Mouse (Mus musculus) CH12F3 (cell line): ENCODE measurements around the gene Rnf114.

Experiments
- in situ Hi-C: fragments of 300-500 bp; cut with MboI; formaldehyde crosslinking; loops from 2 replicates; pipeline ENCODE4 v1.14.3; 2020; ENCODE audit warnings: low sequenced_read_pairs

The Rnf114 gene

DNA sequence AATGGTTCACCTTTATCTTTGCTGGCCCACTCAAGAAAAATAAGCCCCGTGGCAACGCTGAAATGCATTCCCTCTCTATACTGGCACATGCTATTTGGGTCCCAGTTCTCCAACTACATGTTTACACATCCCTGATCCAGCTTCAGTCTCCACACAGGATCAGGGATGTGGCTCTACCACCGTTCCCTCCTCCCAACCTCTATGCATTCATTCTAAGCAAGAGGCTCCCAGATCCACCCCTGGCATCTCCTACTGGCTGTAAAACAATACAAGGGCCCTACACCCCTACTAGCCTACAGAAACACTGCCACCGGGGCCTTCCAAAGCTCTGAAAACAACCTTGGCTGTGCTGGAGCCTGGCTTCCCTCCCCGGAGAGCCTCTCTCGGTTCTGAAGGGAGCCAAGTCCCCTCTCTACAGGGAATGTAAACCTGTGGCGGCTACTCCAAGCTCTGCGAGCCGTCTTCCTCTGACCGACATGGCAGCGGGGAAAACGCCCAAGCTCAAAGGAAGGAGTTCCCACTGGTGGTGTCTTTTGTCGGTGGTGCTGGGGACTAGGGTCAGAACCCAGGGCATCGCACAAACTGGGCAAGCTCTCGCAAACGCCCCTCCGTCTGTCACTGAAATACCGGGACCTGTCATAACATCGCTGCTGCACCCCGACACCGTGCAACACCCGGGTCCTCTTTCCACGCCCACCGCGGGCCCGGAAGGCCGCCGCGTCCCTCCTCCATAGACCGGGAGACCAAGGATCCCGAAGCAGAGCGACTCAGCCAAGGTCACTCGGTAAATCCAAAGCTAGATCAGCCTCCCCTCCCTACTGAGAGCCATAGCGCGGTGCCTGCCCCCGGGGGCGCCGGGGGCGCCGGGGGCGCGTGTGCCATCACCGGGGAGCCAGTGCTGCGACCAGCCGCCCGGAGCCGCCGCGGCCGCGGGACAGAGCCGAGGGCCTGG, at the start of gene Rnf114:
TSS of gene Rnf114 (plus strand) at position 889 of the 952 bp plus-strand sequence.
- in situ Hi-C loops, result no loop called here

DNA sequence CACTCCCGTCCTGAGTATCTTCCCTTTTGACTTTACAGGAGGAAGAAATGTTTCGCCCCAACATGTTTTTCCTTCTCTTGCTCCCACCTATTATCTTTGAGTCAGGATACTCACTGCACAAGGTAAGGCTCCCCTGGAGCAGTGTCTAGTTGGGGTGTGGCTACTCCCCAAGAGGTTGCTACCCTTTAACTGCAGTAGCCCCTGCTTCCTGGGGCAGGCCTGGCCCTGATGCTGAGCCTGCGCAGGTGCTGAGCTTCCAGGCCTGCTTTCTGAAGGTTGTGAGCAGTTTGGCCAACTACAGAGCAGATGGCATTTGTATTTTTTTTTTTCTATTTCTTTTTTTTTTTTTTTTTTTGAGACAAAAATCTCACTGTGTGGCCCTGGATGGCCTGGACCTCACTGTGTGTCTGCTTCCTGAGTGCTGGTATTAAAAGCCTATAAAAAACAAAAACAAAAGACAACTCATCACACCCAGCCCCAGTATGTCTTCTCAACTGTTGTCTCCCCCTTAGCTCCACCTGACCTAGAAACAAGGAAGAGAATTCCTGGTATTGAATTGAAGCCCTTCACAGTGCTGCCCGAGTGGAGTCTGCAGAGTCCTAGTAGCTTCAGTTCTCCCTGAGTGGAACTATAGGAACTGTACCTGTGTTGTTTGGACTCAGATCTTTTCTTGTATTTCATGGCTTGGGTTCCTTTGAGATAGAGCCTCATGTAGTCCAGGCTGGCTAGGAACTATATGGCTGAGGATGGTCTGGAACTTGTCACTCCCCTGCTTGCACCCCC, 48.8 kb upstream of the Rnf114 start:
- in situ Hi-C loops, result no loop called here

DNA sequence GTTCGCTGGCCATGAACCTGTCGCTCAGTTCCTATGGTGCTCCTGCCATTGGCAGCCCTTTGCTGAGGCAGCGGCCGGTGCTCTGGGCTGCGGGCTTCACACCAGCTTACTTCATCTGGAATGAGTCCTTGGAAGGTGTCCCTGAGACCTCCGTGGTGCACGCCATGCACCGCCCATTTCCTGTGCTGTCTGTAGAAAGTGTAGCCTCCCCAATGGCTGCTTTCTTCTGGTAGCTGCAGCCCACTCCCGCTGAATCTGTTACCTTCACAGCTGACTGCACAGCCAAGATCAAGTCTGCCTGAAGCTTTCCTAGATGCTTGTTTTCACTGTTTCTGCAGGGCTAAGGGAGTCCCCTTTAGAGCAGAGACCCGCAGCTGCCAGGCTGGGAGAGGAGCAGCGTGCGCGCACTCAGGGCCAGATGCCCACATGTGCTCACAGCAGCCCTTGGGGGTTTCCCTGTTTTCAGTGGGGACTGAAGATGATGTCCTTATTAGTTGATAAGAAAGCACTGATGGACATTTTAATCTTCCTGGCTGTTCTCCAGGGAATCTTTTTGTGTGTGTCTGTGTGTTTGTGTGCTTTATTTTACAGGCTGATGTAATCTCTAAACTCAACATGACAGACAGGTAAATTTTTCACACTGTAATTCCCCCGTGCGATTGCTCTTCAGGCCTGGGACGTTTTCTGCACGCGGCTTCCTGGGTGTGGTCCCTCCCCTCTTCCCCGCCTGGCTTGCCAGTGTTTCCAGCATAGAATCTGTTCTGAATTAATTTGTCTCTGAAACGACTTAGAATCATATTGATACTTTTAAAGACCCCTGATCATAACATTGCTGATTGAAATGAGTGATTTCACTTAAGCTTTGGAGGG, 46.3 kb upstream of the Rnf114 start:
- in situ Hi-C loops, result no loop called here

DNA sequence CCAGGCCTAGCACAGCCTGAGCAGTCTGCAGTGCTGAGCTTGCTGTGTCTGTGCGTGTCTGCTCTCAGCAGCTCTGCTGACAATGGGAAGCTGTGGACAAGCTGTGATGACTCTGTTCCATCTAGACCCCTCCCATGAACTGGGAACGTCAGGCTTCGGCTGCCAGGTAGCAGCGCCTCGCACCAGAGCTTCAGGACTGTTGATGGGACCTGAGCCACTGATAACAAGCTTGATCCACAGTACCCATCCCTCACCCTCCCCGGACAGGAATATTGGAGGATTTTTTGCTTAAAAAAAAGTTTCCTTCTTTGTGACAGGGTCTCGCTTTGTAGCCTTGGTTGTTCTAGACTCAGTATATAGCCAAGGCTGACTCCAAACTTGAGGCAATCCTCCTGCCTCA, 45.2 kb upstream of the Rnf114 start:
- in situ Hi-C loops, result no loop called here

DNA sequence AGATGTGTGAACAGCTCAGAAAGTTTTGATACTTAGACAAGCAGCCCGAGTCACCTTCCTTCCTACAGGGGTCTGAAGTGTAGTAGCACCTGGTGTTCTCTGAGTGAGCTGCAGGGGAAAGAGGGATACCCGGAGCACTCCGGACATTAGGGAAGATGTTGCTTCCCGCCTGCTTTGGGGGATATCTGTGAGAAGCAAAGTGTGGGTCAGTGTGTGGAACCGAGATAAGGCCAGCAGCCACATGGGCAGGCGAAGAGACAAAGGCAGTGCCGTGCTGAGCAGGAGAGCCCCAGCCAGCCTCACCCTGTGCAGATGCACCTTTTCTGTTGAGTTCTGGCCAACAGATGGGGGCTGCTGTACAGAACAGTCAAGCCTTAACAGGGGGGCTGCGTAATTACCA, 44.8 kb upstream of the Rnf114 start:
- in situ Hi-C loops, result no loop called here

DNA sequence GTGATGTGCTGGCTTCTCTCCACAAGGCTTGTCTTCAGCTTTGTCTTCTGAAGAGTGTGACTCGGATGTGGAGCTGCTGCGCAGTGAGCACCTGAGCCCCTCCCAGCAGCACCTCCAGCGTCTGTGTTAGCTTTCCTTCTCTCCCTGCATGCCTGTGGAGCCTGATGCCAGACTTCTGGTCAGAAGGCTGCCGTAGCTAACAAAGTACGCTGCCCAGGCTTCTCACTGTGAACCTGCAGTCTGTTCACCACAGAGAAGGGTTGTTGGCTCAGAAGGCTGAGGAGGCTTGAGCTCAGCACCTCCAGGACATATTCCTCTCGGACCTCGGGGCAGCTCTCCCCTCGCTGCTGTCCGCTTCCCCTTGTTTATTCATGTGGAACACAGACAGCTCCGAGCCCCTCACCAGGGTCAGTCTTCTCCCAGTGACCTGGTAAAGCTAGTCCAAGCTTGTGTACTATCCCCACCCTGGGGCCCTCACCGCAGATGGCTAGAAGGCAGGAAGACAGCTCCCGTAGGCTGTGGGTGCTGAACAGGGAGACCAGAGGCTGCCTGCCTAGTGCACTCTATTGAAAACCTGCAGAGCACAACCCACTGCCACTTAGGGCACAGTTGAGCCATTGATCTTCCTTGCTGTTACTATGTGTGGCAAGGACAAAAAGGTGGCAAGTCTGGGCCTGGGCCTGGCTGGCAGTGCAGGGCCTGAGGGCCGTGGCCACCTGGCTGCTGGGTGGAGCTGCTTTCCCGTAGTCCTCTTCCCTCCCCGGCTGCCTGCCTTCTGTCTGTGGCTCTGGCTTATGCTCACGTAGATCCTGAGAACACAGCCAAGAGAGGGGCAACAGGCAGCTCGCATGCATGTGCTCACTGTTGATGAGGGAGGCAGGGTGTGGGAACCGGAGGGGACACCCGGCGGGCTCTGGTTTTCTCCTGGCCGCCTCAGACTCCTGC, 42.8 kb upstream of the Rnf114 start:
- in situ Hi-C loops, result no loop called here

DNA sequence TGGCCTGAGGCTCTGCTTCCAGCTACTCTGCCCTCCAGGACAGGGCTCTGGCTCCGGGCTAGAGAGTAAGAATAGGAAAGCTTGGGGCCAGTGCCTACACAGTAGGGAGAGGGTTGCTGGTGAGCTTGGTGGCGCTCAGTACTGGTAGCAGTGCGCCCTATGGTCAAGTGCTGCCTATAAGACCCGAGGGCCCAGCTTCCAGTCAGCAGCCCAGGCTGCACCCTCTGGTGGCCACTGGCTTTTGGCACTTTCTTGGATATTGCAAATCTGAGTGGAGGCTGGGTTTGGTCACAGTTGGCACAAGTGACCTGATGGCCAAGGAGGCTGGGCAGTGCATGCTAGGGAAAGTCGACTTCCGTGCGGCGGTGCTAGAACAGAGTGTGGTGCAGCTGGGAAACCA, 41.8 kb upstream of the Rnf114 start:
- in situ Hi-C loops, result no loop called here

DNA sequence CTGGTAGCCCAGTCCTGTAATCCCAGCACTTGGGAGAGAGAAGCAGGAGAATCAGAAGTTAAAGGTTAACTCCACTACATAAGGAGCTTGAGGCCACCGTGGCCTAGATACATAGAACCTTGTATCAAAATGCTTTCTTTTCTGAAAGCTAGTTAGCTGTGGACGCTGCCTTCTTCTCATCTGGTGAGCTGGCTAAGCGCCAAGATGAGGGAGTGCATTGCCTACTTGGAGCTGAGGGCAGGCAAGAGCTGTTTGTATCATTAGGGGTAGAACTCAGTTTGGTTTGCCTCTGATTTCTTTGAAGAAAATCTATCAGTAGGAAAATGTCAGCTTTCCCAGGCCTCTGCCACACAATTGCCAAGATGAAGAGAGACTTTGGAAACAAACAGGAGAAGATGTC, 38.6 kb upstream of the Rnf114 start:
- in situ Hi-C loops, result no loop called here

DNA sequence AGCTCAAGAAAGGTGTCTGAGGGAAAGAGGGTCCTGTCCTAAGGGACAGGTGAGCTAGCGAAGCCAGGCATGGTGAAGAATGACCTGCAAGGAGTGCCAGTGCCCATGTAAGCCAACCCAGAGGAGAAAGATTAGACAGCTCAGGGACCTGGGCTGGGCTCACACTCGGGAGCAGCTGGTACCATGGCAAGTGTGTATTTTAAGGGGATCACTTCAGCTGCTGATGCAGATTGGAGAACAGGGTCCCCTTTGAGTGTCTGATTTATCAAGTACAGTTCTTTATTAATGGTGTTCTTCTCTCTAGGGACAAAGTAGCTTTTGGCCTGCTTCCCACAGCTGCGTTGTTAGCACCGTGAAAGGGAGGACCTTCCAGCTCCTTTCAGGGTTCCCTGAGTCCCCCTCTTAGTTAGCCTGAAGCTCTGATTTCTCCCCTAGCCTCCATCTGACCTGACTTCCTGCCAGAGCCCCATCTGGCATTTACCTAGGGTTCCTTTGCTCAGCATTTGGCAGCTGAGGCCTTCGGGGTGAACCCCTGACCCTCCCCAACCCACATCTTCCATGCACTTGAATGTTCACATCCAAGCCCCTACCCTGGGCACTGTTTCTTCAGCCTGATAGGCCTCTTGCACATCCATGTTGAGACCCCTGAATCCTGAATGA, 36.0 kb upstream of the Rnf114 start:
- in situ Hi-C loops, result no loop called here

DNA sequence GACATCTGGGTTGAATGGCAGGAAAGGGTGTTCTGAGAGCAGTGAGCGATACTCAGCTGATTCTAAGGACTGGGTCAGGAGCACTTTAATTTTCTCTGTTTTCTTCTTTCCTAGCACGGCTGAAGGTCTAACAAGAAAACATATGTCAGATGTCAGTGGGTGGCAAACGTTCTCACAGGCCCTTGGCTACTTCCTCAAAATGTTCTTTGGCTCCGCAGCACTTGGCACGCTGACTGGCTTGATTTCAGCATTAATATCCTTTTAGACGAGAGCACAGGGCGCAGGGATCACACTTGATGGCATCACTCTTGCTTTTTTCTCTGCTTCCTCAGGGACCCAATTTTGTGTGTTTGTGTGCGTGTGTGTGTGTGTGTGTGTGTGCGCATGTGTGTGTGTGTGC, 35.2 kb upstream of the Rnf114 start:
- in situ Hi-C loops, result no loop called here

DNA sequence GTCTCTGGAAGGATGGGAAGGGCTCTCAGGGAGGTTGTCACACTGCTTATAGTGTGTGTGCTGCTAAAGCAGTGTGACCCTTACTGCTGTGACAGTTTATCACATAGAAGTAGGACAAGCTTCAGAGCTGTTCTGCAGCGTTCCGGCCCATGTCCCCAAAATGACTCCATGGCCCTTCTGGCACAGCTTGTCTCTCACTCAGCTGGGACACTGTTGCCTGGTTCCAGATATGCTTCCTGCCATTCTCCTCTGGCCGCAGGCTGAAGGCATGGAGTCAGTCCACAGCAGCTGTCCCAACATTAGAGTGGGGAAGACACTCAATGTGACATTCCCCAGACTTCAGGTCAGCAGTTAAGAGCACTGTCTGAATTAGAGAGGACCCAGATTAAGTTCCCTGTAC, 33.9 kb upstream of the Rnf114 start:
- in situ Hi-C loops, result no loop called here

DNA sequence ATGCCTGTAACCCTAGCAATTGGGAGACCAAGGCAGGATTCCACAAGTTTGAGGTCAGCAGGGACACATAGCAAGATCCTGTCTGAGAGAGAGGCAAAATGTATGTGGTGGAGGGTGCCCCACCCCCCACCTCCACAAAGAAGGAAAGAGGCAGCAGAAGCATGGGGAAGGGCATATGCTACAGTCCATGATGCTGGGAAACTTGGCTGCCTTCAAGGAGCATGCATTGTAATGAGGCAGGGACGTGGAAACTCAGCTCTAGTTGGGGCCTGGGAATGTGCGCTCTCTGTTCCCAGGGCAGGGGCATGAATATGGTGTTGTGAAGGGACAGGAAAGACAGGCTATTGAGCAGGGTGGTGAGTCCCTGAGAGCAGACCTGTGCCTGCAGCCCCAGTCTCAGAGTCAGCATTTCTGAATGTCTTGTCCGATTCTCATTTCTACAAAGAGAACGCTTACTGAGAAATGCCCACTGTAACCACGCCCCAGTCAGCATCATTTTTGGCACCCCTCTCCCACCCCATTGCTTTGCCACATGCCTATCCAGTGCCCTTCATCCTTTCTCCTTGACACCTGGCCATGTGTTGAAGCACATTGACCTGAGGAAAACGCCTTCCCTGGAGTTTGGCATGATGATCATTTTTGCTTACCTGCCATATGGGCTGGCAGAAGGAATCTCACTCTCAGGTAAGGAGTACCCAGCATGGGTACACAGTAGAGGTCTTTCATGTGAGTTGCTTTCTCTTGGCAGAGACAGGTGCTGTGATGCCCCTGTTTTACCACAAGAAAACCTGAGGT, 33.2 kb upstream of the Rnf114 start:
- in situ Hi-C loops, result no loop called here

DNA sequence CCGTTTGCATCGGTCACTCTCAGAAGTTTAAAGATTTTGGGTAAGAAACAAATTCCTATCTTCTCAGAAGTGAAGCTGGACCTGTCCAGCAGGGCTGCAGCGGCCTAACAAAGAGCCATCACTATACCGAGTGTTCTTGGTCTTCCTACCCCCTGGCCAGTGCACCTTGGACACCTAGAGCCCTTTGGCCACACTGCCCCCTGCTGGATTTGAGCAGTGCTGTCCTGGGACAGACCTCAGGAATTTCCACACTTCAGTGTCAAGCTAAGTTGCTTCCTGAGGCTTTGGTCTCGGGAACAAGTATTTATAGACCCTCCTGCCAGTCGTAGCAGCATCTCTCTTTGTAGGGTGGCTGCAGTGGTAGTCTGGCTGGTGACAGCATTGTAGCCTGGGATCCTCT, 29.5 kb upstream of the Rnf114 start:
- in situ Hi-C loops, result no loop called here

DNA sequence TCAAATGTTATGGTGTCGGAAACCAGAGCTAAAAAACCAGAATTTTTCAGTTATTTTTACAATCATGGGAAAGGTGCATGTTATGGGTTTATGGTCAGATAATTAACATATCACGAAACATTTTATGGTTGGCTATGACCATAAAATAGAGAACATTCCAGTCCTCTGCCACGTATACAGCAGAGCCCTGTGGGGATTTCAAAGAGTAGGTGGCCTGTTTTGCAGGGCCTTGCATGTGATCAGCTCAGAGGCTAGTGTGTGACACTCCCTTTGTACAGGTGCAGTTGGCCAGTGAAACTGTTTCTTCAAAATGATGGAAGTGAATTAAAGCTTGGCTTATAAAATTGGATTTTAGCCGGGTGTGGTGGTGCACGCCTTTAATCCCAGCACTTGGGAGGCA, 28.6 kb upstream of the Rnf114 start:
- in situ Hi-C loops, result no loop called here

DNA sequence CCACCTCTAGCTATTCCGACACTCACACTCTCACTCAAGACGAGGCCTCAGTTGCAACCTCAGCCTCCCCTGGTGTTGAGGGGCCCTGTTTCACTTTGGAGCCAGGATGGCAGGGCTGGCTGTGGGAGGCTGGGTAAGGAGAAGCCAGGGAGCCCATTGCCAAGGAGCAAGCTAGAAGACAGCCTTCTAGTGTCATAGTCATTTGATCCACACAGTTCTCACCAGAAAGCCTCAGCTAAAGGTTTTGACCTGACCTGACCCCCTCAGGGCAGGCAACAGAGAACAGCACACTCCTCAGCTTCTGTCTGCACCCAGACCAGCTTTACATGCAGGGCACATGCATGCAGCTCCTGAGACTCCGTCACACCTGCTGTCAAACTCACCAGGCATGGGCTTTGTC, 26.5 kb upstream of the Rnf114 start:
- in situ Hi-C loops, result no loop called here

DNA sequence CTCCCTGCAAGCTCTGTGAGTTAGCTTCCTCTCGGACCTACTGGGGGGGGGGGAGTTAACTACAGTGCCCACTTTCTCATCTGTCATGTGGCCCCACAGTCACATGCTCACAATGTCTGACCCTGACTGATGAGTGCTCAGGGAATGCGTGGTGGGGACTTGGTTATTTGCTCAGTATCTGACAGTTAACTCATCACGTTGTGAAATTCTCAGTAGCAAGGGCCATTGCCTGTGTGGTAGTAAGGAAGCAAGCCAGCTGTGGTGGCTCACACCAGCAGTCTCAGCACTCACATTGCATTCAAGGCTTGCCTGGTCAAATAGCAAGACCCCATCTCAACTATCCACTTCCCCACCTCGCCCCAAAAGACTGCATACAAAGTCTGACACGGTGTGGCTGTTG, 25.2 kb upstream of the Rnf114 start:
- in situ Hi-C loops, result no loop called here

DNA sequence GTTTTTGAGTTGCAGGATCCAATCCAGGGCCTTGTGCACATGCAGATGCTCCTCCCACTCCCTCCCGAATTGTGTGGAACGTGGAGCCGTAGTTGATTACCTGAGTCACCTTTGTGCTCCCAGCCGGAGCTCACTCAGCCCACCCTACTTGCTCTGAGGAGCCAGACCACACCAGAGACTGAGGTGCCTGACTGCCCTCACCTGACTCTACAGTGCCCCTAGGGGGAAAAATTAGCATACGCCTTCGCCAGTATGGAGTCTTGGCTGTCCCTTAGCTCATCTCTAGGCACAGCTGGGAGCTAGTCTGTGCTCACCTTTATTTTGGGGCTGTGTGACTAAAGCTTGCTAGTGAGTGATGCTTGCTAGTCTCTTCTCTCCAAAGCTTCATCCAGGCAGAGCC, 24.0 kb upstream of the Rnf114 start:
- in situ Hi-C loops, result no loop called here

DNA sequence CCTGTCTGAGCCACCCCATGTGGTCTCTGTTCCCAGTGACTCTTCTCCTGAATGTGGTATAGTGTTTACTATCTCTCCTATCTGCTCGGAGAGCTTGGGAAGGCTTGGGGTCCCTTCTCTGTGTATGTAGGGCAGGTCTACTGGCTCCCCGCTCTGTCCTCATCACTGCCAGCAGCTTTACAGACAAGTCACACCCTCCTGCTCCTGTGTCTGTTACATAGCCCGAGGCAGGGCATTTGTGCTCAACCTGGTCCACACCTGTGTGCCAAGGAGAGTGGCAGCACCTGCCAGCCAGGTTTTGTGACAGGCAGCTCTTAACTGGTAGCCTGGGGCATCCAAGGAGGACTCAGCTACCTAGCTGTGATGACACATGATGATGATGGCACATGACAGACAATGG, 21.8 kb upstream of the Rnf114 start:
- in situ Hi-C loops, result no loop called here

DNA sequence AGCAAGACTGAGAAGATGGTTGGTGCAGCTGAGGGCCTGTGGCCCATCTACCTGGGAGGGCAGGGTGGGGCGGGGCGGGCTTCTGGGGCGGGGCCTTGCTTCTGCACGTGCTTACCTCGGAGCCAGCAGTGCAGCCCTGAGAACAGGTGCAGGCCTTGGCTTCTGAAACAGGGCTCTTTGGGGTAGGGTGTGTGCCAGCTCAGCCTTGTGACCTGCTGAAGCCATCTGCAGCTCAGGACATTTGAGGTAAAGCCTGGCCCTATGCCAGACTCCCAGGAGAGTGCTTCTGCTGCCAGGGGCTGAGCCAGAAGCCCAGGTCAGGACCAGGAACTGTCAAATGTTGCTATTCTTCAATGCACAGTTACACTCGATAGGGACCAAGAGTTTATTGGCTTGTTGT, 20.9 kb upstream of the Rnf114 start:
- in situ Hi-C loops, result no loop called here
